Mouse (Mus musculus) gastrocnemius, postnatal 25 days (tissue): ENCODE measurements around the gene Ints3. TPM values are rescaled to one million over a fixed set of nuclear protein-coding genes. Genes with fewer than 3 reads are reported as not detected.
A peak's percentile ranks its signal among the peaks of the same experiment; 100 is the strongest.

ENCODE experiments used
- DNase-seq: peaks from one replicate; pipeline ENCODE4 v3.0.0; 2022
- total RNA-seq, 2 experiments: library from RNA; stranded (reverse); gene quantifications; 1 replicate in 1 of 2; 2 replicates in 1 of 2; pipeline ENCODE4 v1.2.3; 2021

Ints3 gene
- total RNA-seq, 2 experiments from 2014 or later = 14.5 to 15.9 TPM

DNA sequence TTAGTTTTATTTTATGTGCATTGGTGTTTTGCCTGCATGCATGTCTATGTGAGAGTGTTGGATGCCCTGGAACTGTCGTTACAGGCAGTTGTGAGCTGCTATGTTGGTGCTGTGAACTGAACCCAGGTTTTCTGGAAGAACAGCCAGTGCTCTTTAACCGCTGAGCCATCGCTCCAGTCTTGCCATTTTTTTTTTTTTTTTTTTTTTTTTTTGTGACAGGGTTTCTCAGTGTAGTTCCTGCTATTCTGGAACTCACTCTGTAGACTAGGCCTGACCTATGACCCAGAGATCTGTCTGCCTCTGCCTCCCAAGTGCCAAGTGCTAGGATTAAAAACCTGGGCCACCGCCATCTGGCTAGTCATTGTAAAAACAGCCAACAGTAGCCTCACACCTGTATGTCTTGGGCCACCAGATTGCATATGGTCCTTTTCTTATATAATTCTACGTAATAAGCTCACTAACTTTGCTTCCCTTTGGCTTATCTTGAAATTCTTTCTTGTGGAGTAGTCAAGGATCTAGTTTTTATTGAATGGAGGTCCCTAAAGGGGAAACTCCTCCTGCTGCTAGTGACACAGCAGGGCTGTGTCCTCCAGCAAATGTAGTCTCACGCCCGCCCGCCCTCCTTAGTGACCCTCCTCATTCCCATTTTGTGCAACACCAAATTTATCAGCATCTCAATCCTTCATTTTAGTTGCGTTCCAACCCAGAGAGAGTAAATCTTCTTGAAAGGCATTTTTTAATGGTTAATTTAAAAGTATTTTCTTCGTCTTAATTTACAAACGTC, 12.2 kb upstream of the Ints3 start:
- no peak for DNase-seq

DNA sequence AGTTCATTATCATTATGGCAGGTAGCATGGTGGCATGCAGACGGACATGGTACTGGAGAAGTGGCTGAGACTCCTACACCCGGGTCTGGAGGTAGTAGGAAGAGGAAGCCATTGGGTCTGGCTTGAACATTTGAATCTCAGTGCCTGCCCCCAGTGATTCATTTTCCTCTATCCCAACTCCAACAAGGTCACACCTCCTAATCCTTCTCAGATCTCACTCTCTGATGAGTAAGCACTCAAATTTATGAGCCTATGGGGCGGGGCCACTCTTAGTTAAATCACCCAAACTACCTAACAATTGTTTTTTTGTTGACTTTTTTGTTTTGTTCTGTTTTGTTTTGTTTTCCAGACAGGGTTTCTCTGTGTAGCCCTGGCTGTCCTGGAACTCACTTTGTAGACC, 10.6 kb upstream of the Ints3 start:
- no peak for DNase-seq

DNA sequence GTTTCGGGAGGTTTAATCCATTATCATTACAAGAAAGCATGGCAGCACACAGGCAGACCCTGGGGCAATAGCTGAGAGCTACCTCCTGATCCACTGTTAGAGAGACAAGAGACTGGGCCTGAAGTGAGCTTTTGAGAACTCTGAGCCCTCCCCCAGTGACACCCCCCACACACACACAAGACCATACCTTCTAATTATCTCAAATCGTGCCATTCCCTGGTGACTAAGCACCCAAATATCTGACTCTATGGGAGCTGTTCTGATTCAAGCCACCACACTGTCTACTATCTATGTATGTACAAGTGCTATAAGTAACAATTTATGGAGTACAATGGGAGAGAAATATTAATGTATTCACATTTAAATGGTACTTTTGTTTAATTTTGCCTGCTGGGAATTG, 7.3 kb upstream of the Ints3 start:
- DNase-seq = no peak

DNA sequence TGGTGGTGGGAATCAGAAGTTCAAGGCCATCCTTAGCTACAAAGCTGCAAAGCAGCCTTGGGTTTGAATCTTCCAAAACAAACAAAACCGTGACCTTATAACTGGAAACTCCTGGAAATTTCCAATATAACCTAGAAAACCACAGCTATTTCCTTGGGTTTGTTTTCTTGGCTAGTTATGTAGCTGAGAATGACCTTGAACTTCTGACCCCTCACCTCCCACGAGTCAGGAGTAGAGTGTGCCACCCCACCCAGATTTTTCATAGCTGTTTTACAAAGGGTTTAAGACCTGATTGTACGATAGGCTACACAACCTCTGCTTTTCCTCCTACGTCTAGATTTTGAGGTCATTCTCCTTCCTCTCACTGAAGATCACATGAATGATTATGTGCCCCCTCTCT, 3.7 kb upstream of the Ints3 start:
- DNase-seq = no peak

DNA sequence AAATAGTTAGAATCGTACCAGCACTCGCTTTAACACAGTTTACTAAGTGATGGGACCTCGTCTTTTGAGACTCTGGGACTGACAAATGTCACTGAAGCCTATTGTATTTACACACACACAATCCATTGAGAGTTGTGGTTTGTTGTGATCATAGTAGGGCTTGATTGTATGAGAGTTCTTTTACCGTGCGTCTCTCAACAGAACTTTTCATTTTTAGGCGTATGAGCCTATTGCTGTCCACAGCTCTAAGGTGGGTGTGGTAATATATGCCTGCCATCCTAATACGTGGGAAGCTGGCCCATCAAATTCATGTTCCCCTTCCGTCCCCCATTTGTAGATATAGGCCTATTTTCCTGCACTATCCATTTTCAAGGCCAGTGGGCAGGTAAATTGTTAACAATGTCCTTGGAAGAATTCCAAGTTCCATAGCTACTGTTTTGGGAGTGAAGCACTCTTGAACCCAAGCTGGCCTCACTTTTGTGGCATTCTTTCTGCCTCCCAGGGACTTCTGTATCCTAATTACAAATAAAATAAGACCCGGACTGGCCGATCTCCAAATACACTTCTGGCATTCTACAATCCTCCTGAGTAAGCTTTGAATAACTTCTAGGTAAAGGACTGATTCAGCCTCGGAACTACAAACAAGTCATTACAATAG, 780 bp upstream of the Ints3 start:
- no peak for DNase-seq

DNA sequence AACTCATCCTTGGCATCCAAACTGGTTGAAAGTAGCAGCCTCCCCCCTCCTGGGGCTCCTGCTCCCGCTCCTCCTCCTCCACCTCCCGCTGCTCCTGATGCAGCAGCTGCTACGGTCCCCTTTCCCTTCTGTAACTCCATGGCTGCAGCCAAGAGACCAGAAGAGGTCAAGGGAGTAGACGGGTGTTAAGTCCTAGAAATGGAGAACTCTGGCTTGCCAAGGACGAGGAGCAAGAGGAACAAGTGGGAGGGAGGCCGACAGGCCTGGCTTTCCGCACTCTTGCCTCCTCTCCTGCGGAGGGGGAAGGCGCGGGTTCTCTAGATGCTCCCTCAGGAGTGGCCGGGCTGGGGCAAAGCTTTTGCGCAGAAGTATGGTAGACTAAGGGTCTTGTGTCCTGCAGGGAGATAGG, 607 bp downstream of the Ints3 start:
- peak; percentile 46 for DNase-seq

DNA sequence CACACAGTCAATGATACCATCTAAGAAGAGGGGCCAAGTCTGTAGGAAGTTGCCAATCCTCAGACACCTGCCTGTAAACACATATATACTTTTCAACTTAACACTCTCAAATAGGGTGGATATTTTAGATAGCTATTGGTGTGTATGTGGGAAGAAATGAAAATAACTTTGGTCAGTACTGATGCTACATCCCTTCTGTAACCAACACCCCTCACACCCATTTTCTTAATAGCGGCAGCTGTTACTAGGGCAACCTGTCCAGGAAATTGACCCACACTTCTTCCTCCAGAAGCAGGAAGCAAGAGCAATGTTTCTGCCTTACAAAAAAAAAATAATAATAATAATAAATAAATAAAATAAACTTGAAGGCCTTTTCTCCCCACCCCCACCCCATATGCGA, 1.1 kb downstream of the Ints3 start:
- DNase-seq = no peak

DNA sequence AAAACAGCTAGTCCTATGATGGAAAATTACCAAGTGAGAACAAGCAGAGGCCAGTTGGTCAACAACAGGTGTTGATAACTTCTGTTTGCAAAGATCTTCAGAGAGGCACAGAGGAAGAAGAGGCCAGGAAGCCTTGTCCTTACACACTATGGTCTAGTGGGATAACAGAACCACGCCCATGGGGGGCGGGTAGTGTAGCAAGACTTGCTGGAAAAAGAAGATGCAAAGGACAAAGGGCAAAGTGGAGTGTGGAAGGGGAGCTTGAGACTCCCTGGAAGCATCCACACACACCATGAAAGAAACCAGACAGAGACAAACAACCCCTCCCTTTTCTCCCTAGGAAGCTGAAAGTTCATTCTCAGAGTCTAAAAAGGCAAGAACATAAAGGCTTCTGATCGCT, 3.8 kb downstream of the Ints3 start:
- DNase-seq = no peak

DNA sequence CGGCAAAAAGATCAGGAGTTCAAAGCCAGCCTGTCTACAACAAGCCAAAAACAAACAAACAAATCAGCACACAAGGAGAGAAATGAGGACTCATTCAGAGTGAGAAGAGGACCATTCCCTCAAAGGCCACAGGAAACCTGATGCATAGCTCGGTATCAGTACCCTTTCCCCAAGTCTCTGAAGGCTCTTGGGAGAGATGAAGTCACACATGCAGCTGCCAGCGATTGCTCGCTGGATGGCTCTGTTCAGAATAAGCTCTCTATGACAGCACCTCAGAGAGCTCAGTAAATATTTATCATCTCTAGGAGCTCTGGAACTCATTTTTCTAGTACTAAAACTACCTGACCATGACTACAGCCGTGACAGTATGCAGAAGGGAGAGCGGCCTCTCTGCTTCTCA, 5.2 kb downstream of the Ints3 start:
- no peak for DNase-seq

DNA sequence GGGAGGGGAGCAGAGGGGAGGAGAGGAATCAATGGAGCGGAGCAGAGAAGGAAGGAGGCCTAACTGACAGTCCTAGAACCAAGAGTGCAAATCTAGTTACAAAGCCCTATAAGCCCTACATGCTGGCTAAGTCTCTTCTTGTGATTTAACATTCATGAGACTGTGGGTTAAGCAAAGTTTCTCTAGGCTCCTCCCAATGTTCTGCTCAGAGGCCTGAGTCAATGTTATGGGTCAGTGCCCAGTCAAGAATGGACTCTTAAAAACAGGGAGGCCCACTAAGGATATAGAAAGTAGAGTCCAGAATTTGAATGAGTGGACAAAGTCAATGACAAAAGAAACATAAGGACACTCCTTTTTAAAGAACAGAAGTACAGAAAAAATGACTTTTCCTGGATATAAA, 5.8 kb downstream of the Ints3 start:
- DNase-seq = no peak

DNA sequence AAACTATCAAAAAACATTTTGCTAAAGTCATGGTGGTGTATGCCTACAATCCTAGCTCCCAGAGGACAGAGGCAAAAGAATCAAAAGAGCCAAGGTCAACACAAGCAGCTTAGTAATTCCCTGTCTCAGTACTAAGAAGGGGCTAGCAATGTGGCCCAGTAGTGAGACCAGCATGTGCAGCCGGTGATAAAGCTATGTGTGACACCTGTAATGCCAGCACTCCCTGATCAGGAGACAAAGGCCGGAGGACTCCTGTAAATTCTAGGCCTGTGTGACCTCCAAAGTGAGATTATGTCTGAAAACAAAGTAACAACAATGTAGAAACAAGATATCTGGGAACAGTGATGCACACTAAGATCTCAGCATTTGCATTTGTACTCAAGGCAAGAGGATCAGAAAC, 7.9 kb downstream of the Ints3 start:
- DNase-seq = no peak

DNA sequence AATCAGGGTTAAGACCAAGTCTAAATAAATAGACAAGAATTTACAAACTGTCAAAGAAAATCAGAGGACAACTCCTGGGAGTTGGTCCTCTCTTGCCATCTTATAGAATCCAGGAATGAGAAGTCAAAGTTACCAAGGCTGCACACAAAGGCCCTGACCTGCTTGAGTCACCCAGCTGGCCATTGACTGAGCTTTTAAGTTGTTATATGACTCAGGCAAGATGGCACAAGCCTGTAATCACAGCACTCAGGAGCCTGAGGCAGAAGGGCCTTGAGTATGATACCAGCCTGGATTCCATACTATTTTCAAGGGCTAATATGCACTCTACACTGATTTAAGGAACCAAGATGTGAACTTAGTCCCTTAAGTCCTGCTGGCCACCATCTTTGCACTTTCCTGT, 9.9 kb downstream of the Ints3 start:
- DNase-seq = no peak

DNA sequence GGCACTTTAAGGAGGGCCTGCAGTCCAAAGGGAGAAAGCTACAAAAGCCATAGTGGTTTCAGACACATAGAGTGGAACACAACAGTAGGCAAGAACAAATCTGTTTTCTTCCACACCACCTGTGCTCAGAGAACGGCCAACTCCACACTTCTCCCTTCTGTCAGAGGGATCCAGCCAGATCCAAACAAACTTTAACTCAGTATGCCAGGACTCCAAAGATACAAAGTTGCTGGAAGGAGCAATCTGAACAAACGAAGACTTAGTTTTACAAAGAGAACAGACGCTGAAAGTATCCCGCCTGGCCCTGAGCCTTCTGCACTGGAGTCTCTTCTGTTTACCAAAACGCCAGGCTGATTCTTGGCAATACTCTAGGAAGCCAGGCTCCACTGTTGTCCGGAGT, 12.7 kb downstream of the Ints3 start:
- DNase-seq = no peak

DNA sequence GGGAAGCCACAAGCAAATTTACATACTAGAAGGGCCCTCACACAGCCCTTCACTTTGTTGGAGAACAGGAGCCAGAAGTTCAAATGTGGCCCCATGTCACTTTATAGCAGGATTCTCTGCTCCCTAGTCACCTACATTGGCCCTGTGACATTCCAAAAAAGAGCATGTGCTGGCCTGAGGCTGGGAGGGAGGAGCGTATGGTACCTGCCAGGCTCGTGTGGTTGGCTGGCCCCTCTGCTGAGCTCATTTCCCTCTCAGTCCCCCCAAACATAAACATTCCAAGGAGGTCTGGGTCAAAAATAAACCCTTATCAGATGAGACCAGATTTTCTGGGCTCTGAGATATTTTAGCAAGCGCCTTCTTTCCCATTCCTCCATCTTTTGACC, 20.4 kb downstream of the Ints3 start:
- DNase-seq = no peak

DNA sequence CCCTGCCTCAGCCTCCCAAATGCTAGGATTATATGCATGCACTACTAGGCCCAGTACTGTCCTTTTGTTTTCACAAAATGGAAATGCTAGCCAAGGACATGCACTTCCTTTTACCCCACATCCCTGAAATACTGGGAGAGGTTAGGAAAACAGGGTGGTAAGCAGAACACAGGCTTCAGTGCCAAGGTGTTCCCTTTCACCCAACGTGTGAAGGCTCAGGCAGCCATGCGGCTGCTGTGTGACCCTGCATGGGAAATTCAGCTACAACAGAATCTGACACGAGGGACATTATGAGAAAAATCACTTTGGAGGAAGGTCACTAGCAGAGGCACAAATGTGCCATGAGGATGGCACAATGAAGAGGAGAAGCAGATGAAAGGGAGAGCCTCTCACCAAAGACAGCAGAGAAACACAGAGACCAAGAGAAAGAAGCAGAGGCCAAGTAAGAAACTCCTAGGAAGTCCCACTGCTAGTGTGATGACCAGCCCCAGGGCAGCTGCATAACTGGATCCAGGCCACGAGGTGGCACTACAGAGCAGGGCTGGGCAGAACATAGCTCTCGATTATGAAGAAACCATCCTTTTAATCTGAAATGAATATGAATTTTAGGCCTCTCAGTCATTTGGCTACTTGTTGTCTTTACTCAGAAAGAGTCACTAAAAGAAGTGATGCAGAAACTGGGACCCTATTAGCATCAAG, 21.0 kb downstream of the Ints3 start:
- DNase-seq = peak; percentile 51

DNA sequence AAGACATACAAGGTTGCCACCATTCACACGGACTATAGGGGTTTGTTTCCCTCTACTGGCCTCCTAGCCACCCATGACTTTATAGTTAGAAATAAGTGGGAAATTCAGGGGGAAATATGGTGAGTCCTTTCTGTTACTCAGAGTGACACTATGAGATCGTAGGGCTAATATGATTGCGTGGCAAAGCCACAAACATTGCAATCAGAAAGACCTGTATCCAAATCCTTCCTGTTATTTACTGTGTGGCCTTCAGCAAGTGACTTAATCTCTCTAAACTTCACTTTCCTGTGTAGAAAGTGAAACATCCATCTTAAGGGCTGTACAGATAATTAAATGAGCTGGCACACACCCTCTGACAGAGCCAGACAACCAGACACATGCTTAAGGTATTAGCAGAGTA, 24.7 kb downstream of the Ints3 start:
- no peak for DNase-seq

DNA sequence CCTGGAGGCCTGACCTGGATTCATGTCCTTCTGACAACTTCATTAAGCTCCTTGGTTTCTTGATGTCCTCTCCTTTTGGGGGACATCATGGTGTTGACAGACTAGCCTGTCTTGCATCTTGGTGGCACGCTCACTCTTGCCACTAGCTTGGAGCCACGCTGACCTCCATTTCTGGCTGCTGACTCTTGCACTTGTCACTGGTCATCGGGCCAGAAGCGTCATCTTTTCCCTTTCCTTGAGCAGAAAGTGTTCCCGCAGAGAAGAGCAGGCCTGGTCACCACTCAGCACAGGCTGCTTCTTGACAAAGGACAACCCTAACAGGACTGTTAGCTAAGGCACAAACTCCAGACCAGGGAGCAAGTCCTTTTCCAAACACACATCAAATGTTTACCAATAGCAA, 27.0 kb downstream of the Ints3 start:
- no peak for DNase-seq

DNA sequence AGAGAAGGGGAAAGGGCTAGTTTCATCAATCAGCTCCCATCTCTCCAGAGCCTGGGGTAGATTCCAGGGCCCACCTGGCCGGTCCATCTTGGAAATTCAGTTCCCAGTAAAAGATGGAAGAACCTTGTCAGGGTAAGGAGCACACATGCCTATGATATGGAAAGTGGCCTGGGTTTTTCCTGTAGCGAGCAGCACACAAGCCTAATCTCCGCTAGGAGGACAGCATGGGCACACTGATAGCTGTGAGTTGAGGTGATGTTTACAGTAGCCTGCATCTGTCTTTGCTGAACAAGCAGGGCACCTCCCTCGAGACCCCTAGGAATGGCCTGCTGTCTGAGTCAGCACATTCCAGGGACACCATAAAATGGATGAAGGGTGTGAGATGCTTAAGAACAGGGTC, 28.8 kb downstream of the Ints3 start:
- DNase-seq = no peak

DNA sequence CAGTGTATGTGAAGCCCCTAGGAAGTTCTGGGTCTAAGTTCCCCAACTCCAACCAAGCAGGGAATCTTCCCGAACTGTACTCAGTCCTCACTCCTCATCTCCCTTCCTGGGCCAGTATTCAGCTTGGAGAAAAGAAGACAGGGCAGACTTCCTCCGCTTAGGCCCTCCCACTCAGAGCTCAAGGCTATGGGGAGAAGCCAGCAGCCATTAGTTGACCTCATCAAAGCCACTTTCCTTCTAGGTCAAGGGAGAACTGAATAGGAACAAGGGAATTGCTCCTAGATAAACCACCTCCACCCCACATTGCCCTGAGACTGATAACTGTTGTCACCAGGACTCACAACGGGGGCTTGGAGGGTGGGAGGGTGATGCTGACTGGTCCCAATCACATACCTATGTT, 29.3 kb downstream of the Ints3 start:
- no peak for DNase-seq

DNA sequence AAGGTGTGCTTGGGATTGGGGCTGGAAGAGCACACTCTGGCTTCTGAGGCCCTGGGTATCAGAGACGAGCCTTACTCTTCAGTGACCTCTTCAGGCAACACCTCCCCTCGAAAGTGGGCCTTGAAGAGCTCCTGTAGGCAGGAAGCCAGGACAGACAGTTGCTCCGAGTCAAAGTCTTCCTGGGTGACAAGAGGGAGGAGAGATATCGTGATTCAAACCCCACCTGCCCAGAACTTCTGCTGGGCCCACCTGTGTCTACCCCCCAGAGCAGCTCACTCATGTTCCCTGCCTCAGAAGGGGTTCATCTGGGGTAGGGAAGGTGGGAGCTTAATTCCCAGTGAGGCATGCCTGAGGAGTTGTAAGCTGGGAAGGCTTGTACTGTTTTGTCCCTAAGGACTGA, 32.4 kb downstream of the Ints3 start:
- no peak for DNase-seq

DNA sequence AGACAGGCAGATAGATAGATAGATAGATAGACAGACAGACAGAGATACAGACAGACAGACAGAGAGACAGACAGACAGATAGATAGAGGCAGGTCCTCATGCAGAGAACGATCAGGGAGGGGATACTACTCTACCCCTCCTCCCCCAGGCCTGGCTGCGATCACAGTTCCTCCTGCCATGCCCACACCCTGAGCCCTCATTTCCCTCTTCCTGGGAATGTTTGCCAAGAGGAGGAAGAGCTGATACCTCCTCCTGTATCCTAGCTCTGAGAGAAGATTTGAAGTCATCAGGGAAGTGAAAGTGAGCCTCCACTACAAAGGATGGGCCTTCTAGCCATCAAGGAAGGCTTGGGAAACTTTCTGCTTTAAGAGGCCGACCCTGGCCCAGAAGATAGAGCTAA, 37.8 kb downstream of the Ints3 start:
- no peak for DNase-seq

DNA sequence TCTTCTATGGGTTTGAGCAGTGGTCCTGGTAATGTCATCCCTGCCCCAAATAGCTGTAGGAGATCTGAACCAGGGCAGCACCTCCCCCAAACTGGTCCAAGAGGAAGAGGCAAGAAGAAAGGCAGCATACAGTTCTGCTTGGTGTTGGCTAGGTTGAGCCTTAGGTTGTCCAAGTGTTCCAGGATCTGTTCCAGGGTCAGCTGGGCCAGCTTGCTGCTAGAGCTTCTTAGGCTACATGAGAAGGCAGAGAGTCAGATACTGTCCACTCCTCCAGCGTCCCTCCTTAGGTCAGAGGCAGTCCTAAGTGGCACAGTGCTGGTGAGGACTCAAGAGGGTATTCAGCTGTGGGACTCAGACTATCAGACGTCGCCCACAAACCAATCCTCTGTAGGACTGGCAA, 40.8 kb downstream of the Ints3 start:
- peak; percentile 69 for DNase-seq

DNA sequence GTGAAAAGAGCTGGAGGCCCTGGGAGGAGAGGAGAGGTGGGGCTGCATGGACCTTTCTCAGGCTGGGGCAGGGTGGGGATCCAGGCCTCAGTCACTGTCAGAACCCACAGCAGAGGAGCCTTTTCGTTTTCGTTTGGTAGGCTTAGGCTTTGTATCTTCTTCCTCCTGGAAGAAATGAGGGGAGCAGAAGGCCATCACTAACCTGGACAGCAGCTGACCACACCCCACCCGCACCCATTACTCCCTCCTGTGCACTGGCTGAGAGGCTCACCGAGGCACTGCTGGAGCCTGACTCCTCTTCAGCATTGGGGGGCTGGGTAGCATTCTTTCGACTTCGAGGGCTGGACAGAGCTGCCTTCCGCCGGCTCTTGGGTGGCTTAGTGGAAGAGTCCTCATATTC, 41.5 kb downstream of the Ints3 start:
- DNase-seq = no peak

DNA sequence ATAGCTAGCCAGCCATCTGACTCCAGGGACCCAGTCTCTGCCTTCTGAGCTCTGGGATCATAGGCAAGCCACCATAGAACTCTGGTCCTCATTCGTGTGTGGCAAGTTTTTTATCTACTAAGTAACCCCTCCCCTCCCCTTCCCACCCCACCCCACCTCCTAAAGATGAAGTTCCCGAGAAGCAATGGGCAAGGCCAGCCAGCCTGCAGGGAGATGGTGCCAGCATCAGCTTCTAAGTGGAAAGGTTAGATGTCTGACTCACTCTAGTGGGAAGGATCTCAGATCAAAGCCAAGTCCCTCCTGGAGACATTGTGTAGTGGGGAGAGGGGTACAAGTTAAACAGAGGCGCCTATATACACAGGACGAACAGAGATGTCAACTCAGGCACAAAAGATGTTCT, 42.4 kb downstream of the Ints3 start:
- no peak for DNase-seq
